ENCODE assay signal across 9 mouse cellular contexts in the genomic region with DNA sequence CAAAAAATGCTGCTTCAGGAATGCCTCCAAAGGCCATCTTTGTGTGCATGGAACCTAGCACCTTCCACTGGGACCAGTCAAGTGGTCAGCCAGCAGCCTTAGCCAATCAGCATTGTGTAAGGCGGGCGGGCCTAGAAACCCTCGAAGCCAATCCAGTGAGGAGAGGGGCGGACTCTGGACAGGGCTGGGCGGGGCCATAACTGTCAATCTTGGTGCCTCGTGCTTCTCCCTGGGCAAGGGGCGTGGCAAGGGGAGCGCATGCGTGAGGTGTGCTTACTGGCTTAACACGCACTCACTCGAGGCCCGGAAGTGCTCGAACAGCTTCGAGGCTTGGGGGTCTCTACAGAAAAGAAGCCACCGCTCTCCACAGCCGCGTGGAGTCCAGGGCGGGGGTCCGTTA. TPM values are rescaled to one million over a fixed set of nuclear protein-coding genes. Genes with fewer than 3 reads are reported as not detected.
DNase-seq lines count a peak whose midpoint lies in the region; ATAC-seq lines count a peak whose summit lies in the region.
"Had no signal": no experiment of that assay in that cellular context is flagged by ENCODE, and none has a peak within 500 bp of the region (broad histone marks: within the 10 kb centered on the region; RNA-seq: fewer than 3 reads in every experiment).

A gene (plus strand): TSS at position 349 of the 400 bp plus-strand sequence.

- no peak within 1 kb of the TSS for H3K9ac ChIP-seq in liver, embryonic 16.5 days (ENCODE audit: low read depth, low read length)
- H3K9ac ChIP-seq: heart, embryonic 13.5 days had no signal

- WGBS in embryonic facial prominence, embryonic 10.5 days, result 63% methylated on average over 19 of the region's 19 CpGs
- 56% methylated on average over 19 of the region's 19 CpGs for WGBS in liver, embryonic 16.5 days (ENCODE audit: insufficient replicate concordance)

- intact Hi-C loops in left cerebral cortex, postnatal 36 days (cut with DNase I), result no loop called here

- H3K27ac ChIP-seq in embryonic facial prominence, embryonic 10.5 days (replicated peaks), result no peak within 1 kb of the TSS
- H3K27ac ChIP-seq in liver, embryonic 16.5 days (ENCODE audit: low read length), result no peak within 1 kb of the TSS
- H3K27ac ChIP-seq: heart, embryonic 13.5 days had no signal

- 0 out of 2 replicates have a peak, but pooled peaks have one; percentile 9 for ATAC-seq in liver, embryonic 16.5 days (ENCODE audit: low read depth)

- H3K4me3 ChIP-seq in embryonic facial prominence, embryonic 10.5 days, result 0 out of 2 replicates have a peak within 1 kb of the TSS, but pooled peaks have one; percentile 16
- no peak within 1 kb of the TSS for H3K4me3 ChIP-seq in liver, embryonic 16.5 days (ENCODE audit: low read depth, low read length)
- H3K4me3 ChIP-seq: heart, embryonic 13.5 days had no signal

- peak; percentile 57 for DNase-seq in lung, postnatal 10 days
- no peak for DNase-seq in lung, postnatal 25 days (ENCODE audit: low spot score)
- DNase-seq in embryonic facial prominence, embryonic 10.5 days (ENCODE audit: low spot score), result peak; percentile 80
- peak; percentile 50 for DNase-seq in yolk sac, embryonic 10.5 days (ENCODE audit: low spot score)
- no peak for DNase-seq in left cerebral cortex, postnatal 36 days (ENCODE audit: low spot score in 2 of 2)
- DNase-seq in frontal cortex, postnatal 25 days (ENCODE audit: low spot score in 2 of 2), result no peak

- H3K4me2 ChIP-seq in liver, embryonic 16.5 days (ENCODE audit: low read depth, low read length), result no peak within 1 kb of the TSS
- H3K4me2 ChIP-seq: heart, embryonic 13.5 days had no signal

- H3K27me3 ChIP-seq in embryonic facial prominence, embryonic 10.5 days (replicated peaks; ENCODE audit: low read depth, poor library complexity, severe bottlenecking), result peaks cover 27% of the 10 kb centered on the region
- peaks cover 17% of the 10 kb centered on the region for H3K27me3 ChIP-seq in liver, embryonic 16.5 days (ENCODE audit: control insufficient read depth, insufficient read depth, low read depth, low read length)

- H3K36me3 ChIP-seq in embryonic facial prominence, embryonic 10.5 days (replicated peaks), result peaks cover 3% of the 10 kb centered on the region
- no peaks in the 10 kb centered on the region for H3K36me3 ChIP-seq in liver, embryonic 16.5 days (ENCODE audit: control insufficient read depth, insufficient read depth)

- H3K4me1 ChIP-seq in embryonic facial prominence, embryonic 10.5 days, result peaks cover 29% of the 10 kb centered on the region
- peaks cover 24% of the 10 kb centered on the region for H3K4me1 ChIP-seq in liver, embryonic 16.5 days (ENCODE audit: control insufficient read depth, low read depth, low read length)

- H3K9me3 ChIP-seq in embryonic facial prominence, embryonic 10.5 days, result no peaks in the 10 kb centered on the region
- H3K9me3 ChIP-seq in liver, embryonic 16.5 days (replicated peaks; ENCODE audit: control insufficient read depth, low read length), result no peaks in the 10 kb centered on the region
- H3K9me3 ChIP-seq: heart, embryonic 13.5 days had no signal

RNA-seq across cellular contexts. Expression of the gene that starts here (rescaled TPM):
- 0.82 and 0.88 TPM in 2 replicates for polyA plus RNA-seq in embryonic facial prominence, embryonic 10.5 days (2016; fragmentation: Nextera tagmentation; extraction: Ambion mirVana)
- 0.09 TPM in 1 of 2 replicates, not detected in the other for polyA plus RNA-seq in liver, embryonic 16.5 days (2015; fragmentation: Nextera tagmentation; extraction: Ambion mirVana)
- total RNA-seq in left cerebral cortex, postnatal 36 days (2021), result not detected
- total RNA-seq: liver, adult 2 months had no signal
- polyA plus RNA-seq: liver, adult 2 months had no signal

Comparison
In these comparisons a context has a peak if more than half of its experiments do, and no peak if none do; other contexts are left out.
1. DNase-seq: peak in lung, postnatal 10 days (single experiment) and yolk sac, embryonic 10.5 days (single experiment); none in lung, postnatal 25 days (single experiment), left cerebral cortex, postnatal 36 days (0 of 2) and frontal cortex, postnatal 25 days (0 of 2).
2. Peak in DNase-seq and H3K4me3 ChIP-seq in embryonic facial prominence, embryonic 10.5 days; RNA of the gene not detected or under 1 TPM.
3. Peak in ATAC-seq in liver, embryonic 16.5 days; RNA of the gene not detected or under 1 TPM.